Mouse (Mus musculus): ENCODE data around the gene Dusp9.

Gene Dusp9

GRCm38 (mm10) chrX:73639255-73639675 is at the start of gene Dusp9:
Dusp9 (plus strand) TSS chrX:73639419.
- DNase-seq (ENCODE audit: low spot score in 2 of 2) = no peak

- no peak for DNase-seq (ENCODE audit: low spot score in 2 of 2)
These were observed 46.0 kb upstream of the Dusp9 start for GRCm38 (mm10) chrX:73593212-73593611.

- no peak for DNase-seq (ENCODE audit: low spot score in 2 of 2)
These were observed 44.6 kb upstream of the Dusp9 start for GRCm38 (mm10) chrX:73594451-73595121.

- no peak for DNase-seq (ENCODE audit: low spot score in 2 of 2)
These were observed 43.8 kb upstream of the Dusp9 start for GRCm38 (mm10) chrX:73595297-73595938.

- no peak for DNase-seq (ENCODE audit: low spot score in 2 of 2)
These were observed 37.8 kb upstream of the Dusp9 start for GRCm38 (mm10) chrX:73601456-73601855.

- no peak for DNase-seq (ENCODE audit: low spot score in 2 of 2)
These were observed 25.6 kb upstream of the Dusp9 start for GRCm38 (mm10) chrX:73613665-73614064.

- no peak for DNase-seq (ENCODE audit: low spot score in 2 of 2)
These were observed 23.3 kb upstream of the Dusp9 start for GRCm38 (mm10) chrX:73615876-73616275.

GRCm38 (mm10) chrX:73619401-73619800 is 19.8 kb upstream of the Dusp9 start:
- DNase-seq (ENCODE audit: low spot score in 2 of 2) = no peak

- DNase-seq (ENCODE audit: low spot score in 2 of 2) = no peak
These were observed 19.3 kb upstream of the Dusp9 start for GRCm38 (mm10) chrX:73619890-73620289.

- no peak for DNase-seq (ENCODE audit: low spot score in 2 of 2)
These were observed 12.2 kb upstream of the Dusp9 start for GRCm38 (mm10) chrX:73626981-73627380.

GRCm38 (mm10) chrX:73635425-73635824 is 3.8 kb upstream of the Dusp9 start:
- DNase-seq (ENCODE audit: low spot score in 2 of 2) = no peak

GRCm38 (mm10) chrX:73637415-73637814 is 1.8 kb upstream of the Dusp9 start:
- DNase-seq (ENCODE audit: low spot score in 2 of 2) = no peak

- DNase-seq (ENCODE audit: low spot score in 2 of 2) = no peak
These were observed 766 bp downstream of the Dusp9 start for GRCm38 (mm10) chrX:73639901-73640469.

GRCm38 (mm10) chrX:73645121-73645520 is 5.9 kb downstream of the Dusp9 start:
- no peak for DNase-seq (ENCODE audit: low spot score in 2 of 2)

- no peak for DNase-seq (ENCODE audit: low spot score in 2 of 2)
These were observed 11.7 kb downstream of the Dusp9 start for GRCm38 (mm10) chrX:73650869-73651268.

- DNase-seq (ENCODE audit: low spot score in 2 of 2) = no peak
These were observed 14.2 kb downstream of the Dusp9 start for GRCm38 (mm10) chrX:73653392-73653791.

GRCm38 (mm10) chrX:73654177-73654576 is 15.0 kb downstream of the Dusp9 start:
- DNase-seq (ENCODE audit: low spot score in 2 of 2) = no peak

- no peak for DNase-seq (ENCODE audit: low spot score in 2 of 2)
These were observed 16.3 kb downstream of the Dusp9 start for GRCm38 (mm10) chrX:73655529-73655928.

GRCm38 (mm10) chrX:73658391-73658790 is 19.2 kb downstream of the Dusp9 start:
- no peak for DNase-seq (ENCODE audit: low spot score in 2 of 2)

GRCm38 (mm10) chrX:73658936-73659574 is 19.8 kb downstream of the Dusp9 start:
- DNase-seq (ENCODE audit: low spot score in 2 of 2) = peak in 1 of 2 experiments; percentile 67

- no peak for DNase-seq (ENCODE audit: low spot score in 2 of 2)
These were observed 20.5 kb downstream of the Dusp9 start, which contains the start of gene Pnck for GRCm38 (mm10) chrX:73659575-73660283. Pnck (minus strand) TSS chrX:73660117.

- DNase-seq (ENCODE audit: low spot score in 2 of 2) = no peak
These were observed 21.1 kb downstream of the Dusp9 start for GRCm38 (mm10) chrX:73660284-73660665.

Measured in frontal cortex, postnatal 10 days (tissue).